Mouse (Mus musculus) midbrain, embryonic 13.5 days (tissue): ENCODE results near the gene Dennd1a. TPM values are rescaled to one million over a fixed set of nuclear protein-coding genes. Genes with fewer than 3 reads are reported as not detected.

Source experiments
- ATAC-seq: fragments of 200-750 bp; cut with Nextera tagmentation; 2 replicates; pipeline ENCODE4 v1.8.0; 2017; ENCODE audit warnings: mild to moderate bottlenecking, moderate TSS enrichment, moderate library complexity
- H3K27ac ChIP-seq: fragments of 300-500 bp; sonication (generic); 2 replicates; pipeline ENCODE4 v1.5.1; 2015; ENCODE audit warnings: inconsistent platforms, mild to moderate bottlenecking, moderate library complexity
- H3K27me3 ChIP-seq: fragments of 300-500 bp; sonication (generic); 2 replicates; pipeline ENCODE4 v1.6.1; 2015; ENCODE audit warnings: mild to moderate bottlenecking, inconsistent platforms
- H3K36me3 ChIP-seq: fragments of 300-500 bp; sonication (generic); 2 replicates; pipeline ENCODE4 v1.6.1; 2015; ENCODE audit warnings: mild to moderate bottlenecking, inconsistent platforms
- H3K4me1 ChIP-seq: fragments of 300-500 bp; sonication (generic); replicated peaks from 2 replicates; pipeline ENCODE4 v1.6.1; 2015; ENCODE audit warnings: inconsistent platforms
- H3K4me2 ChIP-seq: fragments of 300-500 bp; sonication (generic); replicated peaks from 2 replicates; pipeline ENCODE4 v1.6.1; 2015; ENCODE audit warnings: moderate library complexity, mild to moderate bottlenecking, inconsistent platforms
- H3K4me3 ChIP-seq: fragments of 300-500 bp; sonication (generic); replicated peaks from 2 replicates; pipeline ENCODE4 v1.5.1; 2015; ENCODE audit warnings: mild to moderate bottlenecking, inconsistent platforms
- H3K9ac ChIP-seq: fragments of 300-500 bp; sonication (generic); replicated peaks from 2 replicates; pipeline ENCODE4 v1.6.1; 2015; ENCODE audit warnings: mild to moderate bottlenecking, inconsistent platforms
- H3K9me3 ChIP-seq: fragments of 300-500 bp; sonication (generic); 2 replicates; pipeline ENCODE4 v1.6.1; 2016; ENCODE audit warnings: mild to moderate bottlenecking, inconsistent platforms
- WGBS: fragments of 180-500 bp; shearing (Covaris S2); methylation state at CpG from one replicate; pipeline ENCODE4 v1.1.7; 2015; 5-methylcytosine and 5-hydroxymethylcytosine counted together
- polyA plus RNA-seq: library from polyadenylated mRNA; unstranded; fragments of >200 nt; fragmentation: Nextera tagmentation; extraction: Ambion mirVana; gene quantifications from 2 replicates; pipeline ENCODE4 v1.2.1, GENCODE M21; 2015

The Dennd1a gene
- polyA plus RNA-seq, 1 experiment from 2014 or later: 19.5 TPM

DNA sequence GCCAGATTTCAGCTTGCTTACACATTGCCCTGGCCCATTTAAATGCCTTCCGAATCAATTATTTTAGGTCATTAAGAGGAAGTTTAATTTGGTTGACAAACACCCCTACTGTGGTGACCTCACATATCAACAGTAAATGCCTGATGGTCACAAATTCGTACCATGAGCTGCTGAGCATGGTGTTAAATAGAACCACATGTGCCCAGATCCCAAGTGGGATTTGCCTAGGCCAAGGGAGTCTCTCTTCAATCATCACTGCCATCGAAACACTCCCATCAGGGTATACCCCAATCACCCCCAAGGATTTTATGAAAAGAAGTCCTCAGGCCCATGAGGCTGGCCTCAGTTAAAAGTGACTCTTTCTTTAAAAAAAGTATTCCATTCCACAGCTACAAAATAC, 313.0 kb downstream of the Dennd1a start:
- H3K9me3 ChIP-seq: no peaks in the 10 kb centered on the region
- H3K4me2 ChIP-seq: no peak overlapping the region
- no peaks in the 10 kb centered on the region for H3K36me3 ChIP-seq
- no peak overlapping the region for H3K4me3 ChIP-seq
- no peak for ATAC-seq
- H3K9ac ChIP-seq: no peak overlapping the region
- H3K4me1 ChIP-seq: peaks cover 9% of the 10 kb centered on the region
- 91% methylated on average over 3 of the region's 3 CpGs for WGBS
- no peaks in the 10 kb centered on the region for H3K27me3 ChIP-seq
- no peak overlapping the region for H3K27ac ChIP-seq

DNA sequence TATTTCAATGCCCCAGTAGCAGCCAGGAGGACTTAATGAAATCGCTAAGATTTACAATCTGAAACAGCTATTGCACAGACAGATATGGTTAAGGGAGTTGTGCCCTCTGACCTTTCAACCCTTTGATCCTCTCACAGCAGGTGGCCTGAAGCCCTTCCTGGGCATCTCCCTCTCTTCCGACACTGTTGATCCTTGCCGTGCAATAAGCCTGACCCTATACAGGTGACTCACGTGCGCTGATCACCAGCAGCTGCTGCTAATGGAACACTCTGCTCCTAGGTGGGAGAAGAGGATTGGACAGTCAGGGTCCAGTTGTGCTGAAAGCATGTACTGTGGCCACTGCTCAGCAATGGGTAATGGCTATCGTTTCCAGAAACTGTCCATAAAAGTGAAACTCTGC, 314.6 kb downstream of the Dennd1a start:
- Histone ChIP-seq H3K4me2 (no peak overlapping the region), H3K27me3 (no peaks in the 10 kb centered on the region), H3K27ac (no peak overlapping the region), H3K36me3 (no peaks in the 10 kb centered on the region), H3K4me1 (peaks cover 9% of the 10 kb centered on the region), H3K9me3 (no peaks in the 10 kb centered on the region), H3K4me3 (no peak overlapping the region), H3K9ac (no peak overlapping the region)
- 67% methylated on average over 6 of the region's 6 CpGs for WGBS
- ATAC-seq: no peak

DNA sequence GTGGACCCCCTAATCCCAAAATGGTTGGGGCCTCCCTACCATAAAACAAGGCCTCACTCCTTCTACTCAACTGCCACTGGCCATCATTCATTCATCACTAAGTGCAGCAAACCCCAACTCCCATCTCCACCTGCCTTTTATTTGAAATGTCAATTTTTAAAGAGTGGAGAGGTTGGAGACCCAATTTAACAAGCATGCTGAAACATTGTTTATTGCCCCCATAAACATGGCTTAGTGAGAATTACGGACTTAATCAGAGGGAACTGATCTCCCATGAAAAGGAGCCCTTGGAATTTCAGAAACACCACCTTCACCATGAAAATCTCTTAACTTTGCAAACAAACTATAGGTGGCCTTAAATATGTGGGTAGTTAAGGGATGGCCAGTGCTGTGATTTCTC, 315.5 kb downstream of the Dennd1a start:
- H3K4me2 ChIP-seq: no peak overlapping the region
- H3K27ac ChIP-seq: no peak overlapping the region
- WGBS: 91% methylated on average over 1 of the region's 1 CpGs
- H3K4me3 ChIP-seq: no peak overlapping the region
- no peaks in the 10 kb centered on the region for H3K9me3 ChIP-seq
- H3K36me3 ChIP-seq: no peaks in the 10 kb centered on the region
- H3K9ac ChIP-seq: no peak overlapping the region
- H3K27me3 ChIP-seq: no peaks in the 10 kb centered on the region
- peaks cover 9% of the 10 kb centered on the region for H3K4me1 ChIP-seq
- ATAC-seq: no peak

DNA sequence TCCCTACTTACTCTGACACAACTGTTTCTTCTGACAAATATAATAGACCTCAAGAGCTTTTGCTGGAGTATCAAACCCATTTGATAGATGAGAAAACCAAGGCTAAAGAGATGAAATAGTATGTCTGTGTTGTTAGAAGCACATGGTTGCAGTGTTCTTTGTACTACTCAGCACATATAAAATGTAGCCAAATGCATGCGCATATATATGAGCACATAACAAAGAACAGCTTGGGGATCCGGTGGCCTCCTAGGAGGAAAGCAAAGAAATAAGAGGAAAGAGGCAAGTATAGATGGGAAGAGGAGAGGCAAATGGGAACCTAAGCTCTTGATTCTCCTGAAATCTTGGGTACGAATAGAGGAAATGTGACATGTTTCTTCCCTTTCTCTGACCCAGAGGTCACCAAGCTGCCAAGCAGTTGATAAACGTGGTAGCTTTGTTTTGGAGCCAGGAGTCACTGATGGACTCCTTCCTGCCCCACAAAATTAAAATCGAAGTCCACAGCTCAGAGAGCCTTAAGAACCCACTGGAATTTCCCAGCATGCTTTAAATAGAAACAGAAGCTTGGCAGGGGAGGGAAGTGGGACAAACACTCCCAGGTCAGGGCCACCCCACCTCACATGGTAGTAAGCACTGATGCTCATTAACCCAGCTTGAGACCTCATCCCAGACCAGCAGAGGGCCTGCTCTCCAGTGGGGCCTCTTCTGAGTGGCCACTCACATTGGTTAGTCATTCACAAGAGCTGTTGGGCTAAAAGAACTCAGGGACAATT, 317.3 kb downstream of the Dennd1a start:
- Histone ChIP-seq H3K9ac (no peak overlapping the region), H3K4me2 (no peak overlapping the region), H3K27me3 (no peaks in the 10 kb centered on the region), H3K36me3 (no peaks in the 10 kb centered on the region), H3K4me3 (no peak overlapping the region), H3K27ac (peak overlapping the region; percentile 54), H3K9me3 (no peaks in the 10 kb centered on the region), H3K4me1 (peaks cover 9% of the 10 kb centered on the region)
- 39% methylated on average over 5 of the region's 5 CpGs for WGBS
- peak; percentile 67; the same call in 1 of the 2 replicates for ATAC-seq

DNA sequence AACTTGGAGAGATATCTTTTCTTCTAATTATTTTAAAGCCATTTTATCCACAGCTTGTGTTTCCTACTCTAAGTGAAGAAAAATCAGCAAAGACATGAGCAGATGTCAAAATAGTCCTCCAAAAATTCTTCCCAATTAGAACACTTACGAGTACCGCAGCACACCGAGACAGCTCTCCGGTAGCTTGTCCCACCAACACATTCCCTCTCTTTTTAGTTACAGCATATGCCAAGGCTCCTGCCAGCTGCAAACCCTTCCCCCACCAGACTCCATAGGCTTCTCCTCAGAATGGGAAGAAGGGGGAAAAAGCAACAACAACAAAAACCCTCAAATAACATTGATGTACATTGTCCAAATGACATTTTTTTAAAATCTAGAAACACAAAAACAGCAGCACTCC, 322.7 kb downstream of the Dennd1a start:
- Histone ChIP-seq H3K4me2 (no peak overlapping the region), H3K9me3 (no peaks in the 10 kb centered on the region), H3K9ac (no peak overlapping the region), H3K27me3 (no peaks in the 10 kb centered on the region), H3K4me3 (no peak overlapping the region), H3K4me1 (peaks cover 6% of the 10 kb centered on the region; the same call in 1 of the 2 replicates), H3K27ac (no peak overlapping the region), H3K36me3 (peaks cover 12% of the 10 kb centered on the region; the same call in 1 of the 2 replicates)
- ATAC-seq: no peak
- 88% methylated on average over 4 of the region's 4 CpGs for WGBS

DNA sequence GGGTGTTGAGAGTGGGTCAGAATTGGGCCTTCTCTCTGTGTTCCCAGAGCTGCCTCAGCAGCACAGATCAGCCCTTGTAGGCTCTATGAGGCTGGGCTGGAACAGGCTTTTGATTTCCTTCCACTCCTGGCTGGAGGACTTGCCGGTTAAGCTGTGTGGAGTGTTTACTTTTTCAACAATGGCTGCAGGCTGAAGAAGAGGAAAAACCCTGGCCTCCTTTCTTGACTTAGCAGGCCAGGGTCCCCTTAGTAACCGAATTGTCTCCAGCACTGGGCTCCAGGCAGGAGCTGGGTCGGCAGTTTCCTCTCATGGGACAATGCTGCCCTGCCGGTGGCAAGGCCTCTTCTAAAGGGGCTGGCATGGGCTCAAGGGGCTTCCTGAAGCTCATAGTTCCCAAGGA, 323.8 kb downstream of the Dennd1a start:
- Histone ChIP-seq H3K27ac (no peak overlapping the region), H3K27me3 (no peaks in the 10 kb centered on the region), H3K9ac (no peak overlapping the region), H3K4me1 (peaks cover 6% of the 10 kb centered on the region; the same call in 1 of the 2 replicates), H3K9me3 (no peaks in the 10 kb centered on the region), H3K36me3 (peaks cover 12% of the 10 kb centered on the region; the same call in 1 of the 2 replicates), H3K4me3 (no peak overlapping the region), H3K4me2 (no peak overlapping the region)
- WGBS: 13% methylated on average over 4 of the region's 4 CpGs
- ATAC-seq: 0 out of 2 replicates have a peak, but pooled peaks have one; percentile 43

DNA sequence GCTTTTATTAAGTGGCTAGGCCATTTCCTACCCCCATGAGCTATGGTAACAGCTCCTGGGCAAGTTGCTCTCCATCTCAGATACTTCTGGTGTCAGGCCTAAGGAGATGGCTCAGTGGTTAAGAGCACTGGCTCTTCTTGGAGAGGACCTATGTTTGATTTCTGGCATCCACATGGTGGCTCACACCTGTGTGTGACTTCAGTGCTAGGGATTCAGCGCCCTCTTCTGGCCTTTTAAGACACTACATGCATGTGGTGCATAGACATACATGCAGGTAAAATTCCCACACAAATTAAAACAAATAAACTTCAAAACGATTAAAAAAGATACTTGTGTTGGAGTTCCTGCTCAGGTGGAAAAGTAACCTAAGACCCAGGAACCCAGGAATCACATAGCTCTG, 338.8 kb downstream of the Dennd1a start:
- WGBS: 32% methylated on average over 2 of the region's 2 CpGs
- H3K36me3 ChIP-seq: no peaks in the 10 kb centered on the region

DNA sequence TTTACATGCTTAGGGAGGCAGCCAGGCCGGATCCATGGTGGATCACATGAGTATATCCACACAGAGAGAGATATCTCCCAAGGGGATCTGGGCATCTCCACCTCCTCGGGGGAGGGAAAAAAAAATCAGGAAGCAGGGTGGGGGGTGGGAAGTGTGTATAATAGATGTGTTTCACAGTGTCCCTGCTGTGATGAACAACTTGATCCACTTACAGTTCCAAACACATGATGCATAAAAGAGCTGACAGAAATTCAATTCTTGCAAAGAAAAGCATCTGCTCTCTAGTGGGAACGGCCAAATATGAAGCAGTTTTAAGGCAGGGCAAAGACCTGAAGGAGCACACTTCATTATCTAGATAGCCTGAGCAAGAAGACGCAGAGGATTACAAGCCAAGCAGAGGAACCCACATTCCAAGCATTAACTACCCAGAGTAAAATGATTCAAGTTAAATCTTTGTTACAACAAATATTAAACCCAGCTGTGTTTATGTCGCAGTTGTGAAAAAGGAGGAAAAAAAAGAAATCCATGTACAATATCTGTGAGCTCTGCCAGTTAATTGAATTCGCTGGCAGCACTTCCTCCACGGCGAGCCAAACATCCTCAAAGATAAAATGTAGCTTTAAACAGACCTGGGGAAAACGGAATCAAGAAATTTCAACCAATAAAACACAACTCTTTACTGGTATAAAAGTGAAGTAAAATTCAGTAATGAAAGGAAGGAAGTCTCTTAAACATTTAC, 341.4 kb downstream of the Dennd1a start:
- Histone ChIP-seq H3K27ac (0 out of 2 replicates have a peak overlapping the region, but pooled peaks have one; percentile 27), H3K4me2 (no peak overlapping the region), H3K9me3 (no peaks in the 10 kb centered on the region), H3K4me1 (peaks cover 14% of the 10 kb centered on the region), H3K4me3 (no peak overlapping the region), H3K36me3 (no peaks in the 10 kb centered on the region), H3K9ac (no peak overlapping the region), H3K27me3 (peaks cover 4% of the 10 kb centered on the region; the same call in 1 of the 2 replicates)
- no peak for ATAC-seq
- 57% methylated on average over 9 of the region's 9 CpGs for WGBS

More for the DNA sequence above, 338.8 kb downstream of the Dennd1a start:
- Histone ChIP-seq H3K4me2 (no peak overlapping the region), H3K9ac (no peak overlapping the region), H3K4me3 (no peak overlapping the region), H3K27me3 (peaks cover 4% of the 10 kb centered on the region; the same call in 1 of the 2 replicates), H3K9me3 (no peaks in the 10 kb centered on the region), H3K4me1 (peaks cover 14% of the 10 kb centered on the region), H3K27ac (no peak overlapping the region)
- no peak for ATAC-seq

DNA sequence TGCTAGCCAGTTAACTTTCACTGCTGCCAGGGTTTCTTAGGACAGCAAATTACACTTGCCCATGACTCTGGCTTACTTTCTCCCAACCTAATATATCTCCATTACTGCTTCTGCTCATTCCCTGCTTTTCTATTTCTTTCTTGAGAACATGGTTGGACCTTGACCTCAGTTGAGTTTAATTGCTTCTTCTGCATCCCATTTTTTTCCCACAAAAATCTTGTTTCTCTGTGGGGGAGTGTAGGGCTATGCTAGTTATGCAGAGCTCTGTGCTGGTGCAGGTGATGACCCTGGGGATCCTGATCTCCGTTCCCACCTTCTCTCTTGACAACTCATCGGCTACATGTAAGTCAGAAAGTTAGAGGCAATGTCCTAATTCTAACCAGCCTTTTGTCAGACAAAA, 344.3 kb downstream of the Dennd1a start:
- WGBS: 80% methylated on average over 2 of the region's 2 CpGs
- Histone ChIP-seq H3K27me3 (peaks cover 4% of the 10 kb centered on the region; the same call in 1 of the 2 replicates), H3K36me3 (no peaks in the 10 kb centered on the region), H3K4me3 (no peak overlapping the region), H3K9me3 (no peaks in the 10 kb centered on the region), H3K27ac (no peak overlapping the region), H3K4me2 (no peak overlapping the region), H3K4me1 (peaks cover 19% of the 10 kb centered on the region), H3K9ac (no peak overlapping the region)
- no peak for ATAC-seq

DNA sequence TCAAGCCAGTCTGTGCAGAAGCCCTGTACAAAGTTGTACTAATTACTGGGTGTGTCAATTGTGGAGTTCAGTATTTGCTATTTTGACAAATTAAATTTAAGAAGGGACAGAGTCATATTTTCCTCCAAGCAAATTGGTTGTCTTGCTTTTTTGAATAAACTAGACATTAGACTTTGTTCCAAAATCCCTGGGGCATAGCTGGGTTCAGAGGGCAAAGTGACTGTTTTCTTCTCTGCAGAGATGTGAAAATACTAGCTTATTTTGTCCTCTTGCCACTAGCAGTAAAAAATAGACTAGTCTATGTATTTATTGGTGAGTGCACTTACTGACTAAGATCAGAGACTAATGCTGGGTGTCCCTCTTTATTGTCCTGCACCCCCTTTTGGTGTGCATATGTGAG, 345.4 kb downstream of the Dennd1a start:
- Histone ChIP-seq H3K4me2 (no peak overlapping the region), H3K4me1 (peaks cover 19% of the 10 kb centered on the region), H3K36me3 (no peaks in the 10 kb centered on the region), H3K9me3 (no peaks in the 10 kb centered on the region), H3K9ac (no peak overlapping the region), H3K27ac (no peak overlapping the region), H3K27me3 (no peaks in the 10 kb centered on the region), H3K4me3 (no peak overlapping the region)
- no peak for ATAC-seq

DNA sequence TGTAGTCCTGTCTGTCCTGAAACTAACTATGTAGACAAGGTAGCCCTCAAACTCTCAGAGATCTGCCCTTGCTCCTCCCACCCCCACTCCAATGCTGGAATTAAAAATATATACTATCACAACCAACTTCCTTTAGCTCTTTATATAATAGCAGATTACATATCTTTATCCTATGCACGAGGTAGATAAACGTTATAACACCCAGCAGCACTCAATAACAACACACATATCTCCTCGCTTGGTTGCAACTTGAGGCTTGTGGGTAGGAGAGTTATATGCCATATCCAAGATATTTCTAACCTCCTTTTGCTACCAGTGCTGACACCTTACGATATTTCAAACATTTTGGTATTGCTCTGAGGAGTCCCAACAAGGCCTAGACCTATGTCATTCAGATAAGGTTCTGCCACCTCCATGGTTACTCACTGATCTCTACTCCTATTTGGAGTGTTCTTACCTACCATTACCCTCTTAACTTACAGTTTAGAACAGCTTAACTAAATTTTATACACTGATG, 346.3 kb downstream of the Dennd1a start:
- Histone ChIP-seq H3K4me1 (peaks cover 13% of the 10 kb centered on the region), H3K9ac (no peak overlapping the region), H3K27ac (no peak overlapping the region), H3K4me2 (no peak overlapping the region), H3K36me3 (peaks cover 7% of the 10 kb centered on the region), H3K4me3 (no peak overlapping the region), H3K27me3 (no peaks in the 10 kb centered on the region), H3K9me3 (no peaks in the 10 kb centered on the region)
- 90% methylated on average over 4 of the region's 4 CpGs for WGBS
- ATAC-seq: no peak

DNA sequence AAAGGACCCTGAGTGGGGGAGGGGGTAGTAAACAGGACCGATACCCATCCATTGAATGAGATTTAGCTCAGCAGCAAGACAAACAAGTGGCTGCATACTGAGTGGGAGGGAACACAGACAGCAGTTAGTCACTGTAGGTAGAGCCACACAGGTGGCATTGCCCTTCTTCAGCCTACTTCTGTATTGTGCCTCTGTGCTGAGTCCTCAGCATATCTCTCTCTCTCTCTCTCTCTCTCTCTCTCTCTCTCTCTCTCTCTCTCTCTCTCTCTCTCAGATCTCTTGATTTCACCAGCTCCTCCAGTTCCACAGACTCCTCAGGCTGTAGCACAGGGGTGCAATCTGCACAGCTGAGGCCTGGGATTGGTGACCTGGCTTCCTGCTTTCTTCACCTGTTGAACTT, 347.2 kb downstream of the Dennd1a start:
- peaks cover 16% of the 10 kb centered on the region for H3K36me3 ChIP-seq
- H3K4me3 ChIP-seq: no peak overlapping the region
- no peak overlapping the region for H3K27ac ChIP-seq
- no peak overlapping the region for H3K9ac ChIP-seq
- no peaks in the 10 kb centered on the region for H3K9me3 ChIP-seq
- ATAC-seq: no peak
- no peak overlapping the region for H3K4me2 ChIP-seq
- peaks cover 5% of the 10 kb centered on the region; the same call in 1 of the 2 replicates for H3K4me1 ChIP-seq
- 8% methylated on average over 1 of the region's 1 CpGs for WGBS
- peaks cover 4% of the 10 kb centered on the region; the same call in 1 of the 2 replicates for H3K27me3 ChIP-seq
